Mouse (Mus musculus): ENCODE measurements around the gene Lgmn.

The Lgmn gene

DNA sequence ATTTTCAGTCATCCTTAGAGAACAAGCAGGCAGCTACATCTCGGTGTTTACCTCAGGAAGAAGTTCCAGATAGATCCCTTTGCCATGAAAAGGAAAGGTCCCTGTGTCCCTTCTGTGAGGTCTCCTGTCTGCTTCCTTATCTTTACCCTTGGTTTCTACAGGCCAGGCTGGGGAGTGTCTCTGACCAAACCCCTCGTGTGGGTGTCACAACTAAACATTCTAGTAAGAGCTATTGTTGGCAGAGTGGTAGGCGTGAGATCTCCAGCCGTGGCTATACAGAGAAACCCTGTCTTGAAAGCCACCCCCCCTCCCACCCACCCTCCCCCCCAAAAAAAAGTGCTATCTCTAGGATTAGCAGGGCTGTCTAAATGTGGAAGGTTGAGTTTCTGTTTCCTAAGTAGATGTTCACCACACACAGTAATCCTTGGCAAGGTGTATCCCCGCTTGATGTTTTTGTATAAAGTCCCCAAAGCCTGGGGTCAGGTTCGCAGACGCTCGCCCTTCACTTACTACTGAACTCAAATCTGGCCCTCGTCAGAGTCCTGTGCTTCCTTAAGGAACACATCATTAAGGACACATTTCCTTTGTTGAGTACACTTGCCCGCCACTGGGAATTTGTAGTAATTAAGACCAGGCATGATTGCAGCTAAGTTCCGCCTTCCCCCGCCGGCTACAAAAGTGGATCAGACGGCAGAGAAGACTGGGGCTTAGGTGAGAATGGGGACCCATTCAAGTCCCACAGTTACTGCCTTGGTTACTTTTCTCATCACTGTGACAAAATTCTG, 94.4 kb downstream of the Lgmn start:
- no peak for DNase-seq

Data from right cerebral cortex, adult 18-20 months (tissue).